Mouse (Mus musculus): Measurements from ENCODE around the gene Sirt7. TPM values are rescaled to one million over a fixed set of nuclear protein-coding genes. Genes with fewer than 3 reads are reported as not detected.

Gene Sirt7
- polyA plus RNA-seq, 1 experiment from 2014 or later, result 35.0 TPM

DNA sequence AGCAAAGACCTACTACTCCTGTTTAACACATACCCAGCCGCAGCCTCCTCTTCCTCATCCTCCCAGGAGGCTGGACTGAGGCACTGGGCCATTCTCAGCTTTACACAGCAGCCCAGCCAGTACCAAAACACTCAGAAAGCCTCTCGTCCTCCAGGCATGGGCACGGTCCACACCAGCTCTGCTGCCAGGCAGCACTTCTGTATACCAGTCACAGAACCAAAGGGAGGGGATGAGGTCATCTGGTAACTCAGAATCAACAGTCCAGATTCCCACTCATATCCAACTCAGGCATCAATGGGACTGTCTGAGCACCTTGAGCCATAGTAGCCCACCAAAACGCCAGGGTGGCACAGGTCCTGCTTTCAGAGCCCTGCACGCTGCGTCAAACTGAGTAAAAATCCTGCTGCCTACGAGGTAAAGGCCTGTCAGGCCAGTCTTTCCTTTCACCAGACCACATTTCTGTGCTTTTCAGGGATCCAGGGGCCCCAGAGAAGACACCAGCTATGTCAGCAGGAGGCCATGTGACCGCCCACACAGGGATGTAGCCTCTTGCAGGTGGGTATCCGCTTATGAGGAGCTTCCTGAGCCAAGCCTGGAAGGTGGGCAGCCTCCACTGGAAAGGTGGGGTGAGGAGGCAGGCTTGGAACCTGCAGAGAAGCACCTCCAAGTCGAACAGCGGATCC lies 1.9 kb upstream of the Sirt7 start:
- Histone ChIP-seq H3K9ac (no peak overlapping the region), H3K4me1 (peaks cover 46% of the 10 kb centered on the region), H3K4me2 (replicated peaks) (no peak overlapping the region), H3K36me3 (peaks cover 35% of the 10 kb centered on the region), H3K9me3 (replicated peaks) (no peaks in the 10 kb centered on the region), H3K4me3 (replicated peaks) (no peak overlapping the region), H3K27me3 (no peaks in the 10 kb centered on the region), H3K27ac (replicated peaks) (no peak overlapping the region)
- no peak for ATAC-seq (ENCODE audit: insufficient number of reproducible peaks, low FRiP score, low TSS enrichment, low read depth)
- 89% methylated on average over 11 of the region's 11 CpGs for WGBS

DNA sequence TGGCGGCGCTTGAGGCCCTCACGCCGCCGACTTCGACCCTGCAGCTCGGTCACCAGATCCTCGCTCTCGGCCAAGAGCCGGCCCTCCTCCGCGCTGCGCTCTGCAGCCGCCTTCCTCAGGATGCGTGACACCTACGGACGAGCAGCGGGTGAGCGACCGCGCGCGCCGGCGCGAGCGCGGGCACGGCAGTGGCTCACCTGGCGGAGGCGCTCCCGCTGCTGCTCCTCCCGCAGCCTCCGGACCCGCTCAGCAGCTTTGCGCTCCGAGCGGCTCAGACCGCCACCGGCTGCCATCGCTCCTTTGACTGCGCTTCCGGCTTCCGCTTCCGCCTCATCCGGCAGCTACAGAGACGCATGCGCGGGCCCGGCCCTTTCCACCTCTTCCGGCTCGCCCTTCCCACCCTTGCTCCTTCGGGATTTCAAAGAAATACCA lies 344 bp downstream of the Sirt7 start:
- no peaks in the 10 kb centered on the region for H3K27me3 ChIP-seq
- H3K9me3 ChIP-seq (replicated peaks), result no peaks in the 10 kb centered on the region
- peak overlapping the region; percentile 100 for H3K4me2 ChIP-seq (replicated peaks)
- H3K4me3 ChIP-seq (replicated peaks), result peak overlapping the region; percentile 100
- peak overlapping the region; percentile 87 for H3K9ac ChIP-seq
- peak overlapping the region; percentile 80 for H3K27ac ChIP-seq (replicated peaks)
- WGBS, result 1% methylated on average over 53 of the region's 53 CpGs
- peak; percentile 81 for ATAC-seq (ENCODE audit: insufficient number of reproducible peaks, low FRiP score, low TSS enrichment, low read depth)
- peaks cover 25% of the 10 kb centered on the region for H3K4me1 ChIP-seq
- peaks cover 57% of the 10 kb centered on the region for H3K36me3 ChIP-seq

DNA sequence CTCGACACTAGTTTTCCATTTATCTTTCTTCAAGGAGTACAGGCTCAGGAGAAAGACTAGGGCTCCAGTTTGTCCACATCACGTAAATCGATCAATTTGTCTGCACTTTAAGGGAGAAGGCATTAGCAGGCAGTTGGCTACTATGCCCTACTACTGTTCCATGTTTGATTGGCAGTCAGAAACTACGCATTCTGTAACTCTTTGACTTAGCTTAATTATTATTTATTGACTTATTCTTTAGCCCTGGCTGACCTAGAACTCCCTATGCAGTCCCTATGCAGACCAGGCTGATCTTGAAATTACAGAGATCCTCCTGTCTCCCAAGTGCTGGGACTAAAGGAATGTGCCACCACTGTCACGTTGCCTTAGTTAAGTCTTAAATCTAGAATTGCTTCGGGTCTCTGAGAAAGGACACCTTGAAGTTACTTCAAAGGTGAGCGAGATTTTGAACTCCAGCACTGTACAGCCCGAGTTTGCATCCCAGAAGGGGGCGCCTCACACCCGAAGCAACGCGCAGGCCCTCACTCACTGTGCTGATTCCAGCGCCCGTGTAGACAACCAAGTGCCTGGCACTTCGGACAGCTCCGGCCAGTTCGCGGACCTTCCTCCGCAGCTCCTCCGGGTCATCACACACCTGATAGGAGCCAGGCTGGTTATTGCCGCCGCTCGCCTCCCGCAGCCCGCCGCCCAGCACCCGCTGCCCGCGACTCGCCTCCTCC lies 920 bp downstream of the Sirt7 start:
- Histone ChIP-seq H3K9ac (peak overlapping the region; percentile 87), H3K27ac (replicated peaks) (peak overlapping the region; percentile 80), H3K36me3 (peaks cover 53% of the 10 kb centered on the region), H3K27me3 (no peaks in the 10 kb centered on the region), H3K4me1 (peaks cover 20% of the 10 kb centered on the region), H3K4me3 (replicated peaks) (peak overlapping the region; percentile 100), H3K9me3 (replicated peaks) (no peaks in the 10 kb centered on the region), H3K4me2 (replicated peaks) (peak overlapping the region; percentile 100)
- peak; percentile 67; the same call in 1 of the 2 replicates for ATAC-seq (ENCODE audit: insufficient number of reproducible peaks, low FRiP score, low TSS enrichment, low read depth)
- WGBS, result 13% methylated on average over 30 of the region's 30 CpGs

DNA sequence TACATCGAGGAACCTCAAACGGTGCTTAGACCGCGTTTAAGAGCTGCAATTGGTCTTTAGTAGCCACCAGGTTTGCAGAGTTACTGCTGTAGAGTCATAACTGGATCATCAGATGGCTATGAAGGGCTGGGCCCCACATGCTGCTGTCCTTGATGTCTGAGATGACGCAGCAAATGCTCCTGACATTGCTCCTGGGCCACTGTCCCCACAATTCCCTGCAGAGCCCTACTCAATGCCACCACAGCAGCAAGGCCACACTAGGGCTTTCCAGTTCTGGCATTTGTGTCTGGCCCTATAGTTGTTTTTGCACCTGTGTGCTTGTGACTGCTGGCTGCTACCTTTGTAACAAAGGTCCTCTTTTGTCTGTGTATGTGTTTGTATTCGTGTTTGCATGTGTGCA lies 2.2 kb downstream of the Sirt7 start:
- no peak overlapping the region for H3K4me3 ChIP-seq (replicated peaks)
- H3K27ac ChIP-seq (replicated peaks), result no peak overlapping the region
- no peaks in the 10 kb centered on the region for H3K9me3 ChIP-seq (replicated peaks)
- peaks cover 22% of the 10 kb centered on the region for H3K4me1 ChIP-seq
- H3K36me3 ChIP-seq, result peaks cover 56% of the 10 kb centered on the region
- H3K27me3 ChIP-seq, result no peaks in the 10 kb centered on the region
- no peak for ATAC-seq (ENCODE audit: insufficient number of reproducible peaks, low FRiP score, low TSS enrichment, low read depth)
- H3K4me2 ChIP-seq (replicated peaks), result no peak overlapping the region
- no peak overlapping the region for H3K9ac ChIP-seq
- WGBS, result 89% methylated on average over 6 of the region's 6 CpGs

DNA sequence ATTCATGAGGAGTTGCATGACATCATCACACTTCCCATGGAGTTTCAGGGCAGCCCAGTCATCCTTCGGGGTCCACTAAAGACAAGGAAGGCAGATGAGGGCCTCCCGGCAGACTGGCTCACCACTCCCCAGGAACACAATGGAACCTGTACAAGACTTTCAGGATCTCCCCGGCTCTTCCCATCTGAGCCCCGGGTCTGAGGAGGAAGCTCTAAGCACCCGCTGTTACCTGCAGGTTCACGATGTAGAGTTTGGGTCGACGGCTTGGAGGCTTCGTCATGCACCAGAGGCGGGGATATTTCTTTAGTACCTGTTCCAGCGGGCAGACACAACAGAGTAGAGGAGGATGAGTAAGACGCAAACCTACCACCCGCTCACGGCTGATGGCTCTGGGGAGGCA lies 4.8 kb downstream of the Sirt7 start:
- H3K4me2 ChIP-seq (replicated peaks), result no peak overlapping the region
- H3K27ac ChIP-seq (replicated peaks), result no peak overlapping the region
- H3K36me3 ChIP-seq, result peaks cover 51% of the 10 kb centered on the region
- no peak for ATAC-seq (ENCODE audit: insufficient number of reproducible peaks, low FRiP score, low TSS enrichment, low read depth)
- WGBS, result 92% methylated on average over 14 of the region's 14 CpGs
- H3K4me3 ChIP-seq (replicated peaks), result no peak overlapping the region
- no peaks in the 10 kb centered on the region for H3K9me3 ChIP-seq (replicated peaks)
- H3K4me1 ChIP-seq, result peaks cover 30% of the 10 kb centered on the region
- H3K9ac ChIP-seq, result no peak overlapping the region
- no peaks in the 10 kb centered on the region for H3K27me3 ChIP-seq

DNA sequence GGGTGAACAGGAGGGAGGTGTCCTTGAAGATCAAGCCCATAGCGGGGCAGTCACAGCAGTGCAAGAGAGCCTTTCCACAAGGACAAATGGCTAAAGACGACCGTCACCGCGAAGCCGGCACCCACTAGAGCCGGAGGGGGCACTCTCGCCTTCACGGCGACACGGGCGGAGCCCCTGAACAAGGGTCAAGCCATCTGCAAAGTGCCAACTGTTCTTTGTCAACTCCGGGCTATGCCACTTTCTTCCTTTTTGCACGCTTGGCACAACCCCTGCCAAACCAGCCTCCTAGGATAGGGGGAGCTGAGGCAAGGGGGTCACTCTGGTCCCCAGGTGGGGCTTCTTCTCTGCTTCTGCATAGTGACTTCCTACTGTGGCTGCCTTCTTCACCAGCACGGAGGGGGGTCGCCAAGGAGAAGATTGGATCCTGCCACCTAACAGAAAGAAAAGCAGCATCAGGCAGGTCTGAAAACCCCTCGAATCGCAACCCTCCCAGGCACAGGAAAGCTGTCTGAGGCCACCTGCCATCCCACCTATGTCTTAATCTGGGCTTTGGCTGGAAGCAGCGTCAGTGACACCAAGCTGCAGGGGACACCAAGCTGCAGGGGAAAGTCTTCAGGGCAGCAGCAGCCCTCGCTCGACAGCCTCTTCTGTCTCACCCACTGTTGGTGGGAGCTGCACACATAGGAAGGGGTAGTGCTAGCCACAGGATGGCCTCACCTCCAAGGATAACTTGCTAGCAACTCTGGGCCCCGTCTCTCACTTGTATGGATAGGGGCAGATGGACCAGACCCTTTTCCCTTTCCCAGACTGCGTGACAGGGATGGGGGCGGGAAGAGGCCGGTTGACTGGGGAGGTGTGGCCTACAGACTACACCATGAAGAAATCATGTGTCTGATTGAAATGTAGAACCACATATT lies 6.2 kb downstream of the Sirt7 start:
- no peak overlapping the region for H3K27ac ChIP-seq (replicated peaks)
- 93% methylated on average over 25 of the region's 25 CpGs for WGBS
- no peaks in the 10 kb centered on the region for H3K27me3 ChIP-seq
- no peak for ATAC-seq (ENCODE audit: insufficient number of reproducible peaks, low FRiP score, low TSS enrichment, low read depth)
- H3K4me1 ChIP-seq, result peaks cover 21% of the 10 kb centered on the region
- H3K9ac ChIP-seq, result no peak overlapping the region
- H3K9me3 ChIP-seq (replicated peaks), result no peaks in the 10 kb centered on the region
- no peak overlapping the region for H3K4me3 ChIP-seq (replicated peaks)
- H3K36me3 ChIP-seq, result peaks cover 60% of the 10 kb centered on the region
- H3K4me2 ChIP-seq (replicated peaks), result no peak overlapping the region

DNA sequence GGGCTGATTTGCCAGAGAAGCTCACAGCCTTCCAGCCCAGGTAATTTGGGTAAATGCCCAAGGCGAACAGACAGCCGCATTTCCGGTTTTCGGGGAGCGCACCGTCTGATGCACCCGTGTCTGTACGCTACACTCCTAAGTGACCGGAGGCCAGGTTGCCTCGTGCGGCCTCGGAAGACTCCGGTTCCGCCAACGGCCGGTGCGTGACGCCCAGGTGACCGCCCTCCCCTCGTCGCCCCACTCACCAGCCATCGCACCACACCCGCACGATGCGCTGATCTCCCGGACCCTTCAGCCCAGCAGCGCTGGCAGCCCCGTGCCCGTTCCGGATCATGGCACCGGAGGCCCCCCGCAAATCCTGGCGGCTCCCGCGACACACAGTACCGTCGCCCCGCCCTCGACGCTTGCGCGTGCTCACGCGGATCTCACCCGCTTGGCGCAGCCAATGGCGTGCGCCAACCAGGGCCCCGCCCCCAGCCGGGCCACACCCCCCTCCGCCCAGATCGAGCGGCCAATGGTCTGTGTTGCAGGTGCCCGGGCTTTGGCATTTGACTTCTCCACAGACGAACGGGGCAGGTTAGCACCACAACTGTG lies 7.4 kb downstream of the Sirt7 start, which contains the start of gene Pcyt2:
TSS of gene Pcyt2 (minus strand) at position 418 of the 594 bp plus-strand sequence.
- Histone ChIP-seq H3K36me3 (peaks cover 64% of the 10 kb centered on the region), H3K9me3 (replicated peaks) (no peaks in the 10 kb centered on the region), H3K27me3 (no peaks in the 10 kb centered on the region), H3K9ac (peak within 1 kb of the TSS; percentile 72), H3K4me2 (replicated peaks) (peak within 1 kb of the TSS; percentile 74), H3K4me1 (peaks cover 19% of the 10 kb centered on the region), H3K27ac (replicated peaks) (peak within 1 kb of the TSS; percentile 77), H3K4me3 (replicated peaks) (peak within 1 kb of the TSS; percentile 80)
- WGBS, result under 1% methylated on average over 56 of the region's 56 CpGs
- ATAC-seq (ENCODE audit: insufficient number of reproducible peaks, low FRiP score, low TSS enrichment, low read depth), result peak; percentile 91

DNA sequence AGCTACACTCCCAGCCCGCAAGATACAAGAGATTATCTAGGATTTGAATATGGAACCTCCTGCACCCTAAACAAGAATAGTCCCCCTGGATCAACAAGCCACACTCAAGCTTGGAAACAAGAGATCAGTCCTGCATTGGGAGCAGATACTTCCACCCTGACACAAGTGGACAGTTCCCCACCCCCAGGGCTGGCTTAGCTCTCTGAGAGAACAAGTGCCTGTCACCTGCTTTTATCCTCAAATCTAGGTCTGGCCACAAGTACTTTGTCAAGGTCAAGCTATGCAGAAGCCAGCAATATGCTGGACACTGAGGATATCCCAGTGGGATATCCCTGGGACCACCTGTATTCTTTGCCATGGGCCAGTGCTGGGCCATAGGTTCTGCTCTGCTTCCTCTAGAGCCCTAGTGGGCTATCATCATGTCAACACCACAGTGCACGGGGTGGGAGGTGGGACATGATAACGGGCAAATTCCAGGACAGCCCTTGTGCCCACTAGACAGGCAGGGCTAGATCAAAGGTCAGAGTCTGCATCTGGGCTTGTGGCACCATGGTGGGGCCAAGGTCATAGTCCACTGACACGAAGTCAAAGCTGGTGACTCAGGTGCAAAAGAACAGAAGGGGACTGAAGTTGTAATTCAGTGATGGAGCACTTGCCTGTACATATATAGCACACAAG lies 8.3 kb downstream of the Sirt7 start:
- no peak for ATAC-seq (ENCODE audit: insufficient number of reproducible peaks, low FRiP score, low TSS enrichment, low read depth)
- peaks cover 67% of the 10 kb centered on the region for H3K36me3 ChIP-seq
- peaks cover 19% of the 10 kb centered on the region for H3K4me1 ChIP-seq
- H3K4me3 ChIP-seq (replicated peaks), result peak overlapping the region; percentile 80
- H3K9me3 ChIP-seq (replicated peaks), result no peaks in the 10 kb centered on the region
- H3K27ac ChIP-seq (replicated peaks), result 0 out of 2 replicates have a peak overlapping the region, but pooled peaks have one; percentile 77
- H3K9ac ChIP-seq, result peak overlapping the region; percentile 72
- H3K4me2 ChIP-seq (replicated peaks), result peak overlapping the region; percentile 74
- no peaks in the 10 kb centered on the region for H3K27me3 ChIP-seq
- 43% methylated on average over 4 of the region's 4 CpGs for WGBS

DNA sequence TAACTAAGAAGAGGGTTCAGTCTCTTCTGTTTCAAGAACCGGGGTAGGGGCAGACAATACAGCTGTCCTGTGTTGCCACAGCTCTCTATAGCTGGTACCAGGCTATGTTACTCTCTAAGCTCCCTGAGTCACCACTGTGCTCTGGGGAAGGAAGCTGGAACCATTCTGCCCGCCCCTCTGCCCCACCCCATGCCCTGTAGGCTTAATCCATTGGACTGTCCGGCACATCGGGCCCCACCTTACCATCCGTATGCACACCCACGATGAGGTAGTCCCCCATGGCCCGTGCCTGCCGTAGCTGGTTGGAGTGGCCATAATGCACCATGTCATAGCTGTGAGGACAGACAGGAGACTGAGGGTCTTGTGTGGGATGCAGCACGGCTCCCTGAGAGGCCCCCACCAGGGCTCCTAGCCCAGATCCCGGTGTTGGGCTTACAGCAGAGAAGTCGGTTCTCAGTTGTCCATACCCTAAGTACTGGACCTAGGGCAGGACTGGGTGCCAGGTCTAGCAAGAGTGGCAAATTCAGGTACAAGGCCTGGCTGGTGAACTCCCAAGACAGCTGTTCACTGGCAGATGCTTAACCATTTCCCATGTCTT lies 9.3 kb downstream of the Sirt7 start:
- WGBS, result 90% methylated on average over 11 of the region's 11 CpGs
- Histone ChIP-seq H3K9ac (no peak overlapping the region), H3K36me3 (peaks cover 67% of the 10 kb centered on the region)

DNA sequence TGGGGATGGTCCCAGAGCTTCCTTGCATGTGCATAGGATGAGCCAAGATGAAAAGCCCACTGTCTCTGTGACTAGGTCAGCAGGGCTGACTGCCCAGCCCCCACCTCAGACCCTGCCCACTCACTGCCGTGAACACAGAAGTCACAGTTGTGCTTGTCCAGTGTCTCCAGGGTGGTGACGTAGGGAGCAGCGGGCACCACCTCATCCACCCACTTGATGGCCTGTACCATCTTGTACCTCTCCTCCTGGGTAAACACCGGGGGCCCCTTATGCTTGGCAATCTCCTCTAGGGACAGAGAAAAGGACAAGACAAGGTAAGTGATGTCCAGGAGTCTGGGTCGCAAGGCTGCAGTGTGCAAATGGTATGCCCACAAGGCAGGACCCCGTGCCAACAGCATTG lies 9.9 kb downstream of the Sirt7 start:
- H3K4me2 ChIP-seq (replicated peaks), result no peak overlapping the region
- peaks cover 66% of the 10 kb centered on the region for H3K36me3 ChIP-seq
- H3K4me3 ChIP-seq (replicated peaks), result no peak overlapping the region
- no peaks in the 10 kb centered on the region for H3K27me3 ChIP-seq
- no peaks in the 10 kb centered on the region for H3K9me3 ChIP-seq (replicated peaks)
- no peak overlapping the region for H3K9ac ChIP-seq
- H3K27ac ChIP-seq (replicated peaks), result no peak overlapping the region
- no peak for ATAC-seq (ENCODE audit: insufficient number of reproducible peaks, low FRiP score, low TSS enrichment, low read depth)
- 91% methylated on average over 6 of the region's 6 CpGs for WGBS
- peaks cover 19% of the 10 kb centered on the region for H3K4me1 ChIP-seq

More for the DNA sequence above, 9.3 kb downstream of the Sirt7 start:
- Histone ChIP-seq H3K9me3 (replicated peaks) (no peaks in the 10 kb centered on the region), H3K27me3 (no peaks in the 10 kb centered on the region), H3K4me3 (replicated peaks) (no peak overlapping the region), H3K4me2 (replicated peaks) (no peak overlapping the region), H3K27ac (replicated peaks) (no peak overlapping the region), H3K4me1 (peaks cover 19% of the 10 kb centered on the region)
- no peak for ATAC-seq (ENCODE audit: insufficient number of reproducible peaks, low FRiP score, low TSS enrichment, low read depth)
